Mouse (Mus musculus) spleen, embryonic (tissue): ENCODE results near the gene Olfr541.
"Not testable (repeated sequence)": the region's sequence is repeated elsewhere in the genome, so short reads cannot be mapped to it uniquely, and the experiment has no call there.

Source experiments
- CTCF ChIA-PET: fragments of 350-600 bp; sonication (Branson Sonifier 250); formaldehyde crosslinking; loops from one replicate; lab custom pipeline; 2022; lab: Charles Lee

Gene Olfr541

DNA sequence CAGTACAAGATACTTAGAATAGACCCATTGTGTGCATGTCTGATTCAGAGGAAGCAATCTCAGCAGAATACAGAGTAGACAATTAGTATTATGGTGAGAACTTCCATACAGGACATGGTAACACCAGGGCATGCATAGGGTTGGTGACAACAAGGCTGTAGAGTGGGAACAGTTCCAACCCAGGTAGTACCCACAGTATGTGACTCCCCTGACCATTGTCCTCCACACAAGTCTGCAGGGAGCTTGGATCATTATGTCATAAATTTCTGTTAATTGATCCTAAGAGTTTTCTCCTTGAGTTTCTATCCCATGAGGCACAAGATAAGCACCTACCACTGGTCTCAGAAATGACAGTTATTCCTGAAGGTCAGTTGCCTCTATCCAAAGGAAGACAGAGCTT is at the start of gene Olfr541:
Olfr541 (plus strand) TSS at position 301 of the 400 bp plus-strand sequence.
- CTCF ChIA-PET = no interaction called here

DNA sequence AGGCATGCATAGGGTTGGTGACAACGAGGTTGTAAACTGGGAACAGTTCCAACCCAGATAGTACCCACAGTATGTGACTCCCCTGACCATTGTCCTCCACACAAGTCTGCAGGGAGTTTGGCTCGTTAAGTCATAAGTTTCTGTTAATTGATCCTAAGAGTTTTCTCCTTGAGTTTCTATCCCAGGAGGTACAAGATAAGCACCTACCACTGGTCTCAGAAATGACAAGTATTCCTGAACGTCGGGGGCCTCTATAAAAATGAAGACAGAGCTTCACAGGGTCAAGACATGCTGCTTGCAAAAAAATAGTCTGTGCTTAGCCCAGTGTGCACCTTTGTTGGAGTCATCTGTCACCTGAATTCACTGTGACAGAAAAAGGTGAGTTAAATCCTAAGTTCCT is 37.4 kb upstream of the Olfr541 start, which contains the start of gene Olfr539:
Olfr539 (plus strand) TSS at position 301 of the 400 bp plus-strand sequence.
- CTCF ChIA-PET = no interaction called here

DNA sequence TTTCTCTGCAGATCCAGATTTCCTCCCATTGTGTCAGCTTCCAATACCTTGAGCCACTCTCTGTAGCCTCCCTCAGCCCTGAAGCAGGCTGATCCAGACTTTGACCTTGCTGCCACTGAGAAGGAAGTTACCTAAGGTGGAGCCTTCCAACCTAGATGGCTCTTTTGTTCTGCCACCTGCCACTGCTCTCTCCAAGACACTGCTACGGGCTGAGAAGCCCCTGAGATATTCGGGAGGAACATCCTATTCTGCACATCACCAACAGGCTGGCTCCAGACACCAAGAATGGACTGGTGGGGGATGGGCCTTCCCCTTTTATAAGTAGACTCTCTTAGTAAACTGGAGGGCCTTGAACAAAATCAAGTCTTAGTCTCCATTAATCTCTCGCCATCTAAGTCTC is 26.4 kb upstream of the Olfr541 start:
- CTCF ChIA-PET = not testable (repeated sequence)

- CTCF ChIA-PET = no interaction called here
These were observed 21.2 kb upstream of the Olfr541 start for GRCm38 (mm10) chr7:140675863-140676262.

DNA sequence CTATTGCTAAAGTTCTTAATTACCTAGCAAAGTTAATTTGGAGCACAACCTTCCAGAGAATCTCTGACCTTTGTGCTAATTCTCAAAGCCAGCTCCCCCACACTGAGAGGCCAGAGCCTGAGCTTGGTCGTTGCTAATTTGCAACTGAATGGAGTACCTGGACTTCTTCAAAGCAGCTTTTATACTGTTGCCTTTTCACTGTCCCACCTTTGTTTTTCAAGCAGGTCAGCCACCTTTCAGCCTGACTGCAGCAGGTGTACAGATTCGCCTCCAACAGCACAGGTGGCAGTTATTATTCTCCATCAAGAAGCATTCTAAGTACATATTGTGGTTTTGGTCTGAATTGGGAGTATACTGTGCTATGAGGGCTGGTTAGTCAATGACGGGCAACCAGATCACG is 17.5 kb upstream of the Olfr541 start:
- CTCF ChIA-PET = not testable (repeated sequence)

- CTCF ChIA-PET = no interaction called here
These were observed 15.4 kb upstream of the Olfr541 start, which contains the start of gene Olfr45 for GRCm38 (mm10) chr7:140681651-140682050. TSS of gene Olfr45 (plus strand) at chr7:140681951.

- CTCF ChIA-PET = no interaction called here
These were observed 9.3 kb downstream of the Olfr541 start for GRCm38 (mm10) chr7:140706348-140706747.

DNA sequence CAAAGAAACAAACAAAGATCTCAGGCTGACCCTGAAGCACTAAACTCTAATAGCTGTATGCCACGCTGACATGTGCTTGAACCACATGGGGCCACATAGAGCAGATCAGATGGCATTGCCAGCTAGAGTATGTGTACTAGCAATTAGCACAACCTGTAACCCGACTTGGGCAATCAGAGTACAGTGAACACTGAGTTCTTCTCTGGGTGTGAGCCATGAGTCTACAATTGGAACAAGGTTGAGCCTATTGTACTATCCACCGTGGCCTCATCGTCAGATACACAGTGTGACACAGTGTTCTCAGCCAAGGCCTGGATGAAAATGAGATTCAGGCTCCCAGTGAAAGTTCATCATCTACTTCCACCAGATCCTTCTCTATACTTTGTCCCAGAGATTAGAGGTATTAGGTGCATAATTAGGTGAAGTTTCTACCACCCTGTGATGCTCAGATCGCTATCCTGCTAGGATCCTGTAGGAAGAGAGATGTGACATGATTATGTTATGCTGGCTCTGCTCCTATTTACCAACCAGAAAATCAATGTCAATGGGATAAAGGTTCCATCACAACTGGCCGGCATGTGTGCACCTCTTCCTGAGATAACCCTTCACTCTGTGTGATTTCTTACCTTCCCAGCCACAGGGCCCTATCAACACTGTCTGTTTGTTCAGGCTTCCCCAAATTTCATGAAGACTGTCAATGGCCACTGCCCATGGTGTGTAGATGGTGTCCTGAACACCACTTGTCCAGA is 10.6 kb downstream of the Olfr541 start:
- CTCF ChIA-PET = no interaction called here

DNA sequence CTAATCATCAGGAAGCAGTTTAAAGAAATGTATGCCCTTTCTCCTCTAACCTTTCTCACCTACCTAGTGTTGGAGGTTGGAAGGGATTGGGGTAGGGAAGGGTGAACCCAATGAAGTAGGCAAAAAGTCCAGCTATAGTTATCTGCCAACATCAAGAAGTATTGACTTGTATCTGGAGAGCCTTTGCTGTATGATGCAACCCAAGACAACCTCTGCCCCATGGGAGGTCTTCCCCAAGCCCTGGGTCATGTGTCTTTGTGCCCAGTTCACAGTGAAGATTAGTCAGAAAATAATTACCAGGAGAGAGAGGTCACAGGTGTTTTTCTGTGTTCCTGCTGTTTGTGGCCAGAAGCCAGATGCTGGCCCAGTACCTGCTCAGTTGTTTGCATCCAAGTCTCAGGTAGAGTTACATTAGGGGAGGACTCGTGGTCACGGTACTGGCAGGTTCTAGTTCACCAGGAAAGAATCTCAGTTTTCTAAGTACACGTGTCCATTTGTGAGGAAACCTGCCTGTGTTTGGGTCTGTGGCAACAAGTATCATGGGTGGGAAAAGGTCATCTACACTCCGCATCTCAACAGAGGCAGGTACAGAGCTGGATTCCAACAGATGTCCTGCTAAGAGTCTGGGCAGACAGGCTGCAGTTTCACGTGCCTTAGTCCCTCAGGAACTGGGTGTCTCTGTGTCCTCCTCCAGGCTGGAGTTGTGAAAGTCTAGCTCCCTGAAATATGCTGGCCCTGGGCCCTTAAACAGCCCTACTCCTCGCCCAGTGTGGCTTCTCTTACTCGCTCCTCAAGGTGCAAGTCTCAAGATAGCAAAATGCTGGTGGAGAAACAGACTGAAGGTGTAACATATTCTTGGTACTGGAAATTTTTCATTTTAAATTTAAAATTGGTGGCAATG is 20.3 kb downstream of the Olfr541 start:
- CTCF ChIA-PET = no interaction called here

DNA sequence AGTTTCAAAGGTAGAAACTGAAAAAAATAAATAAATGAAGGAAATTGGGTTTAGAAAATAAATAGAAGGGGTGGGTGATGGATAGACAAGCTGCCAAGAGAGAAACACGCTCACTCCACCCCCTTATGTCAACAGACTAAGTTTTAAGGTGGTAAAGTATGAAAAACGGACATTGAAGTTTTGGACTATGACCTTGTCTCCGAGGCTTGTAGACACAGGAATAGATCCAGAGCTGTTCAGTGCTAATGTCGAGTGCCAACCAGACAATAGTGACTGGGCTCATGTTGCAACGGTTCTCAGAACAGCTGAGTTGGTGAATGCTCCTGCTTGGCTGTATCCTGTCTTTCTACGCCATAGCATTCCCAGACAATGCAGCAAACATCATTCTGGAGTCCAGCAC is 24.0 kb downstream of the Olfr541 start:
- CTCF ChIA-PET = no interaction called here

GRCm38 (mm10) chr7:140725558-140725957 is 28.5 kb downstream of the Olfr541 start:
- CTCF ChIA-PET = no interaction called here

DNA sequence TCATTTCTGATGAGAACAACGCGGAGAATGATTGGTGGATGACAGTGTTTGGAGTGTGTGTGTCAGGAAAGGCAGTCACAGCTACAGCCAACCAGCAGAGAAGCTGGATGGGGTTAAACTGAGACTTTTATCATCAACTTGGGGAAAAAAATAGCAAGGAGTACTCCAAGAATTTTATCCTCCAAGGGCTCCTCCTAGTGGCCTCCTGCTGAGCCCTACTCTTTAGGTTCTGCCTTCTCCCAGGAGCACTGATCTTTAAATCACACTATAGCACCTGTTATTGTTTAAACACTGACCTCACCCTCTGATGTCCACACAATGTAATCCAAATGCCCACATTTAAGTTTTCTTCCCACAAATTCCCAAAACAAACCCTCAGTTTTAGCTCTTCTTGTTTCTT is 36.1 kb downstream of the Olfr541 start:
- CTCF ChIA-PET = no interaction called here

DNA sequence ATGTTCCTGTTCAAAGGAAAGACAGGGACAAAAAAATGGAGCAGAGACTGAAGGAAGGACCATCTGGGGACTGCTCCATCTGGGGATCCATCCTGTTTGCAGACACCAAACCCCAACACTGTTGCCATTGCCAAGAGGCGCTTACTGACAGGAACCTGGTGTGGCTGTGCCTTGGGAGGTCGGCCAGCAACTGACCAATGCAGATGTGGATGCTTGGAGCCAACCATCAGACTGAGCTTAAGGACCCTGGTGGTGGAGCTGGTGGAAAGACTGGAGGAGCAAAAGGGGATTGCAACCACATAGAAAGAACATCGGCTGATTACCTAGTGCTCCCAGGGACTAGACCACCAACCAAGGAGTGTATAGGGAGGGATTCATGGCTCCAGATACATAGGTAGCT is 50.3 kb downstream of the Olfr541 start:
- CTCF ChIA-PET = no interaction called here

DNA sequence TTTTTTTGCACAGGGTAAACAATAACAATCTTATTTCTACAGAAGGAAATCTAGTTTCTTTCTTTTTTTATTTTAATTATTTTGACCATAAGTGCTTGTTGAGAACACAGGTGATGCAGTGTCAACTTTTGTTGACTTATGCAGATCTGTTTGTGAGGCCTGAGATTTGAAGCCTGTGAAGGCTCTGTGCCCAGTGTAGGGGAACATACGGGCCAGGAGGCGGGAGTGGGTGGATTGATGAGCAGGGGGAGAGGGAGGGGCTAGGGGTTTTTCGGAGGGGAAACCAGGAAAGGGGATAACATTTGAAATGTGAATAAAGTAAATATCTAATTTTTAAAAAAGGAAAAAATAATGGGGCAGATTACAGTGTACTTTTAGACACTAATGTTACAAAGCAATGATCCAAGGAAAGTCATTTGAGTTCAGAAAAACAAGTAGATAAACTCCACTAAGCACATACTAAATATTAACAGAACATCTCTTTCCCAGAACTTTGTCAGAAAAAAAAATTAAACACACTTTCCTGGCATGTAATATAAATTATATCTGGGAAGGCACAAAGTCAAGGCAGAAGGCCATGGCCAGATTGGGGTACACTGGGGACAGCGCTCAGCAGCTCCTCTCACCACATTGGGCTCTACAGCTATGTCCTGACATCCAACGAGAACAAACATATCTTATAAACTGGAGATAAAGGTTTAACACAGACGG is 51.2 kb downstream of the Olfr541 start:
- CTCF ChIA-PET = no interaction called here

DNA sequence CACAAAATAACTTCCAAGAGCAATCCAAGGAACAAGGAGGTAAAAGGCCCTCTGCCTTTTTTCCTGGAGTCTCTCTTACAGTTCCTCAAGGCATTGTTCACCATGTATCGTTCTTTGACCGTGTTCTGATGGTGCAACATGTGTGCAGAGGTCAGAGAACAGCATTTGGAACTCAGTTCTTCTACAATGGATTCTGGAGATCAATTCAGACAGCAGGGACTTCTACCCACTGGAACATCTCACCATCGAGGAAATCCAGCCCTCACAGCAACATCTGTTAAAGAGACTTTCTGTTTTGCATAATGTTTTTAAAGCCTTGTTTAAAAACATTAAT is 51.7 kb downstream of the Olfr541 start:
- CTCF ChIA-PET = no interaction called here

DNA sequence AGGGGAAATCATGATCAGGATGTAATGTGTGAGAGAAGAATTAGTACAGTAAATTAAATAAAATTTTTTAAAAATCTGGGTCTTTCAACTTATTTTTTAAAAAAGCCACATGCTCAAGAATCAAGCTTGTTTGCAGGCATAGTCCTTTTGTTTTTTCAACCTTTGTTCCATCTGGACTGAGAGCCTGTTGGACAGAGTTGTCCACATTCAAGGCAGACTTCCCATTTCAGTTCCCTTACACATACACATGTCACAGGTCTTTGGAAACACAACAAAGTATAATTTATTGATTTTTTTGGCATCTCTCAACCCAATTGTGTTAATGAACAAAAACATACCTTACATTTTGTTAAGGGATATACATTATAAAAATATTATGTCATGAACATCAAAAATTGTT is 57.5 kb downstream of the Olfr541 start:
- CTCF ChIA-PET = interaction anchor here (0.6 kb wide), 1 partner anchor 1858 kb away, joined by 4 read pairs; no protein-coding TSS in a partner anchor
